Mouse (Mus musculus): Measurements from ENCODE around the gene Snrpd3.
"Not testable (repeated sequence)": the region's sequence is repeated elsewhere in the genome, so short reads cannot be mapped to it uniquely, and the experiment has no call there.

Snrpd3 gene

GRCm38 (mm10) chr10:75517073-75517757 is at the start of gene Snrpd3:
TSS of gene Snrpd3 (plus strand) at chr10:75517551.
- DNase-seq (ENCODE audit: low read depth, low spot score): peak; percentile 98

DNA sequence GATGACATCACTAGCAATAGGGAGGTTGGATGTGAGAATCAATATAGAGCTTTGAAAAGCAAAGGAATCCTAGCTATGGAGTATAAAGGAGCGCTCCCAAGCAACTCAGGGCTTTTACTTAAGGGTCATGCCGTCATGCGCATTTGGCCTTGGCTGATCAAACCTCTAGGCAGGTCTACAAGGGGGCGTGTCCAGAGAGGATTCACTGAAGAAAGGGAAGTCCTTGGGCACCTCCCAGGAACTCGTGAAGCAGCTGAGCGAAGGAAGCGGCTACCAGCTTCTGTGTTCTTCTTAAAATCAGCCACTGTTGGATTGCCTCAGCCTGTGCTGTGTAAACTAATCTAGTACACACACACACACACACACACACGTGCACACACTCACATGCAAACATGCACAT is 43.9 kb upstream of the Snrpd3 start:
- no peak for DNase-seq (ENCODE audit: low read depth, low spot score)

DNA sequence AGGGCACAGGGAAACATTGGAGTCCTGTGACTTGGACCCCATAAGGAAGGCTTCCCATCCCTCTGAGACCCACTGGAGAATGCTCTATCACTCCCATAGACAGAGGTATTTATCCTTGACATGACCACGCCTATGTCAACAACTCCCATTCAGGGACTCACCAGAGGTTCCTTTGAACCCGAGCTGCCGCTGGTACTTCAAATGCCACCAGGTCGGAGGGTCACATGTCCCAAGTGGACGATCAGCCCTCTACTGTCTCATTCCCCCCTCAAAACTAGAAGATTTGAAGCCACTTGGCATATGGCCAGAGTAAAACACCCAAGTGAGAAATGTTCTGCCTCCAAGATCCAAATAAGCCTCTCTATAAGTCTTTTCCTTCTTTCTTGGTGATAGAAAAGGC is 42.8 kb upstream of the Snrpd3 start:
- DNase-seq (ENCODE audit: low read depth, low spot score): no peak

DNA sequence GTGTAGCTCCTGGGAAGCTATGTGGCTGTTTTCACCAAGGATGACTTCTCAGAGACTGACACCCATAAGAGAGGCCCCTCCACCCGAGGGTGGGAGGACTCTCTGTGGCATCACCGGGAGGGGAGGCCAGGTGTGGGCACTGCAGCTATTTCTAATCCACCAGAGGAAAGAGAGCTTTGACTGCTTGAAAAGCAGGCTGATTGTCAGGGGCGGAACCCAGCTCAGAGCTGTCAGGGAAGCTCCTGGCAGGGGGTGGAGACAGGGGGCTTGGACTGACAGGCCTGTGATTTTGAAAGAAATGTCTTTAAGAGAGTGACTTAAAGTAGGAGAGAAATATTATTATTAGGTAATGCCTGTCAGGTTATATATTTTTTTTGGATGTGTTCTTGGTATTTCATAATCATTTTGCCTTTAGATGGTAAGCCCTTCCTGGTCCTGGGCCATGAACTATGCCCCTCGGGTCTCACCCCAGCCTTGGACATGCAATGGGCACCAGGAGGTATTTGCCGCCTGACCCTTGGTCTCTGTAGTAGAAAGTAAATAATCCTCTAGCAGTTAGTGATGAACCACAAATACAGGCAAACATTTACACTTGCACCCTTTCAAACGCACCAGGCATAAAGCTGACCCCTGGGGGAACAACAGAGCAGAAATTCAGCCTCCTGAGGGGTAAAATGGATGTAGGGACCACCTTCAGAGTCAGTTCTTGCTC is 42.1 kb upstream of the Snrpd3 start:
- DNase-seq (ENCODE audit: low read depth, low spot score): not testable (repeated sequence)

DNA sequence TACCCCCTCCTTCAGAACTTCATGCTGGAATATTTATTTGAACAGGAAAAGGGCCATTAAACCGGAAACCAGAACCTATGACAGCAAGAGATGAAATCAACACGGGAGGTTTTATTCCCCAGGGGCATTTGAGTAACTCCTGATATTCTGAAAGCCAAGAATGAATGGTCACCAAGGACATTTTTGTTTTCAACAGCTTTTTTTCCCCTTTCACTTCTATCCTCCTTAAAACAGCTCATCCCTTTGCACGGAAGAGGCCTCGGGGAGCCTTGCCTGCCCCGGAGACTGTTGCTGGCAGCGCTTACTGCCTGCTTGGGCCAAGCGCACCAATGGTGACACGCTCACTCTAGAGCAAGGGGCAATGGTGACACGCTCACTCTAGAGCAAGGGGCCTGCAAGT is 40.3 kb upstream of the Snrpd3 start:
- no peak for DNase-seq (ENCODE audit: low read depth, low spot score)

- no peak for DNase-seq (ENCODE audit: low read depth, low spot score)
Observed at GRCm38 (mm10) chr10:75479955-75480354, 37.4 kb upstream of the Snrpd3 start.

DNA sequence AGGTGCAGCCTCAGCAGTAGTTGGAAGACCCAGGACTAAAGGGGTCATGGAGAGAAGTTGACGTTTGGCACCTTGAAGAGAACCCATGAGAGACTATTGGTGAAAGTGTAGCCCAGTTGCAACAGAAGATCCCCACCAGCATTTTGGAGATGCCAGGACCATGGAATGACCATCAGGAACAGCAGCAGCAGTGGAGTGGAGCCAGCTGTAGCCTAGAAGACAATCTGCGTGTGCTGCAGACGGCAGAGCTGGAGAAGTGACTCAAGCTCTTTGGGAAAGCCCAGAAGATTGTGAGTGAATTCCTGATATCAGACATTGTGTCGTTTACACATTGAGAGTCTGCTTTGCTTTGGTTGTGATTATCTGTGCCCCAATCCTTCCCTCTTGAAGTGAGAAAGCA is 35.6 kb upstream of the Snrpd3 start:
- no peak for DNase-seq (ENCODE audit: low read depth, low spot score)

- no peak for DNase-seq (ENCODE audit: low read depth, low spot score)
Observed at GRCm38 (mm10) chr10:75482271-75482670, 35.1 kb upstream of the Snrpd3 start.

DNA sequence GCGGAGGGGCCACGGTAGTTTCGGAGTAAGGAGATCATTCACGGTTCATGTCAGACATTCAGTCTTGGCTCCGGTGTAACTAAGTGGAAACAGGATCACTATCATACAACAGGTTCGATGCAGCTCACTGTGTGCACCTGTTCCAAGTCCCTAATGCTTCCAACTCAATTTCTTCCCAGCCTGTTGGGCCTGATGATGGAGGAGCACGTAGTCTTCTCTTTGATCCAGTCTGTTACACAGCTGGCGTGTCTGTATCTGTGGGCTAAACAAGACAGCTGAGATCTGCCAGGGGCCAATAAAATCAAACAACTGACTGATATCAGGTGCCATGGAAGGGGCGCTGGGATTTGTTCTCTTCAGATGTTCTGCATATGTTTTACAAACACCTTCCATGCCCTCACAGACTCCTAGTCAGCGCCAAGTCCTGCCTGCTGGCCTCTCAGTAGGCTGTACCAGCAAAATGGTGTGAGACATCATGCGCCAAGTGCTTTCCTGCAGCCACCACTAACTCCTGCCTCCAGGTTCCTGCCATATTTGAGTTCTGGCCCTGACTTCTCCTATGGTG is 34.4 kb upstream of the Snrpd3 start:
- DNase-seq (ENCODE audit: low read depth, low spot score): no peak

GRCm38 (mm10) chr10:75484066-75484465 is 33.3 kb upstream of the Snrpd3 start:
- no peak for DNase-seq (ENCODE audit: low read depth, low spot score)

DNA sequence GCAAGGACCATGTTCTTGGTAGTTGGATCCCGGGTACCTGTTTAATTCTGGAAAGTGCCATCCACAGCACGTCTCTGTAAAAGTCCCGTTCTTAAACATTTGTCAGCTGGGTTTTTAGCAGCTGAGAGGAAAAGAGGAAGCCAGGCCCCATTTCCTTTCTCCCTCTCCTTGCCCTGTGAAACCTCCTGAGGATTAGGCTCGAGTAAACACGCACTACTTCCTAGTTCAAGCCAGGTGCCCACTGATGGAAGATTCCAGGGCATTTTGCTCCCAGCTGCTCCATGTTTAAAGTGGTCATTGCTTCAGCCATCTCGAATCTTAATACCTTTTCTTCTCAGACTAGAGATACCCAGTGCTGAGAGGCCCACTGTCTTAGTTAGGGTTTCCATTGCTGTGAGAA is 32.6 kb upstream of the Snrpd3 start:
- no peak for DNase-seq (ENCODE audit: low read depth, low spot score)

- DNase-seq (ENCODE audit: low read depth, low spot score): peak; percentile 73
Observed at GRCm38 (mm10) chr10:75486086-75486979, 31.0 kb upstream of the Snrpd3 start.

DNA sequence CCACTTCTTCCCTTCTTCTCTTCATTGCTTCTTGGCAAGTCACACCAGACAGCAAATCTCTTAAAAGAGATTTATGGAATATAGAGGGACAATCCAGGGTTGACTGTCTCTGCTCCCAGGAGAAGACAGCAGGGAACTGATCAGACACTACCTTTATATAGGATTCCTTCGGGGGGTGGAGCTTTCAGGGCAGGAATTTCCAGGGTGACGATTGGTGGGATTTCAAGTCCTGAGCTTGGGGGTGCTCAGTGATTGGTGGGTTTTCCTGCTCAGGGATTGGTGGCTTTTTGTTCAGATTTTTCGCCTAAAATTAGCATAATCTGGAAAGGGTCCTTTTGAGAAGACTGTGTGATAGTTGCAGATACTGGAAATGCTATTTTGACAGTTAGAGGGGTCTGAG is 30.2 kb upstream of the Snrpd3 start:
- DNase-seq (ENCODE audit: low read depth, low spot score): no peak

- DNase-seq (ENCODE audit: low read depth, low spot score): no peak
Observed at GRCm38 (mm10) chr10:75489522-75489921, 27.8 kb upstream of the Snrpd3 start.

DNA sequence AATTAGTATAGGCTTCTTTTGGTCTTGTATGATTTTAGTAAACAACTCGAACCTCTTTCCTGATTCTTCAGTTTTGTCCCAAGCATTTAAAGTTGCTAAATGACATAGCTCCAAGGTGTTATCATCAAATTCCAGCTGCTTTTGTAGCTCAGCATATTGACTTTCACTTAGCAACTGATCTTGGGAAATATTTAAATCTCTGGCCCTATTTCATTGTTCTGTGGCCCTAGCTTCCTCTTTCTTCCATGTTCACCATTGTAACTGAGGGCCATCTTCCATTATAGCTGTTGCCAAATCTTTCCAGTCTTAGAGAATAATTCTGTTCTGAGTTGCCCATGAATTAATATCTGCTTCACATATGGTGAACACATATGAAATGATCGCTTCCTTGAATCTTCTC is 26.6 kb upstream of the Snrpd3 start:
- no peak for DNase-seq (ENCODE audit: low read depth, low spot score)

GRCm38 (mm10) chr10:75491234-75491935 is 26.0 kb upstream of the Snrpd3 start:
- DNase-seq (ENCODE audit: low read depth, low spot score): no peak

DNA sequence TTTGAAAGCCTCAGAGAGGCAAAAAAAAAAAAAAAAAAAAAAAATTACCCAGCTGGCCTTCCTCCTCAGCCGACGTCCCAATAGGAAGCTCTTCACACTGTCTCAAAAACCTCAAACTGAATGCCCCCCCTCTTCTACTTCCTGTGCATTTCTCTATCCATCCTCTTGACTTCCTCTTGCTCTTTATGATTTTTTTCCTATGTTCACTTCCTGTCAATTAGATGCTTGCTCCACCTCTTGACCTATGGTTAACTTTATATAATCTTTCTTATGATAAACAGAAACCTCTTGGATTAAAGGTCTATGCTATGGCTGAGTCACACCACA is 25.5 kb upstream of the Snrpd3 start:
- peak; percentile 65 for DNase-seq (ENCODE audit: low read depth, low spot score)

- no peak for DNase-seq (ENCODE audit: low read depth, low spot score)
Observed at GRCm38 (mm10) chr10:75495304-75495703, 22.0 kb upstream of the Snrpd3 start.

DNA sequence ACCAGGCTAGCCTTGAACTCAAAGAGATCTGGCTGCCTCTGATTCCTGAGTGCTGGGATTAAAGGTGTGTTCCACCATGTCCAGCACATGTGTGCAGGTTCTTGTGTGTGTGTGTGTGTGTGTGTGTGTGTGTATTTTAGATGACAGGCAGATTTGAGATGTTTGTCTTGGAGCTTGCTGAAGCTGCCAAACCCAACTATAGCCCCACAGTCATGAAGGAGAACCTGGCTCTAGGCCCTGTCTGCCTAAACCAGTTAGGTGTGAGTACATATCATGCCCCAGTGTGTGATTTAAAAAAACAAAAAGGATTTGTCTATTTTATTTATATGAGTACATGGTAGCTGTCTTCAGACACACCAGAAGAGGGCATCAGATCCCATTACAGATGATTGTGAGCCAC is 21.4 kb upstream of the Snrpd3 start:
- DNase-seq (ENCODE audit: low read depth, low spot score): no peak

DNA sequence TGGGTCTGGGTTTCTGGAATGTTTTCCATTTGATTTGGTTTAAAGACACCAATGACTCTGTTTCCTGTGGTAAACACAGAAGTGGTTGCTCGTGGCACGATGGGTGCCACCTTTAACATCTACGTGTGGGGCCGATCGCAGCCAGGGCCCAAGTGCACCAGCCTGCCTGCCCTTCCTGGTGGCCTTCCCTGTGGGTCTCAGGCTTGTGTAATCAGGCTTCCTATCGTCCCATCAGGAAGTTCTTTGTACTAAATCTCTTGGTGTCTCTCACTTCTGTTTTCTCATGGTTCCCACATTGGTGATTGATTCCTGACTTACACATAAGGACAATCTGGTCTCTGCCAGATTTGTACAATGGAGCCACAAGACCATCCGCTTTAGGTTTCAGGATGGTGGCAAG is 18.1 kb upstream of the Snrpd3 start:
- not testable (repeated sequence) for DNase-seq (ENCODE audit: low read depth, low spot score)

- no peak for DNase-seq (ENCODE audit: low read depth, low spot score)
Observed at GRCm38 (mm10) chr10:75499791-75500190, 17.6 kb upstream of the Snrpd3 start.

DNA sequence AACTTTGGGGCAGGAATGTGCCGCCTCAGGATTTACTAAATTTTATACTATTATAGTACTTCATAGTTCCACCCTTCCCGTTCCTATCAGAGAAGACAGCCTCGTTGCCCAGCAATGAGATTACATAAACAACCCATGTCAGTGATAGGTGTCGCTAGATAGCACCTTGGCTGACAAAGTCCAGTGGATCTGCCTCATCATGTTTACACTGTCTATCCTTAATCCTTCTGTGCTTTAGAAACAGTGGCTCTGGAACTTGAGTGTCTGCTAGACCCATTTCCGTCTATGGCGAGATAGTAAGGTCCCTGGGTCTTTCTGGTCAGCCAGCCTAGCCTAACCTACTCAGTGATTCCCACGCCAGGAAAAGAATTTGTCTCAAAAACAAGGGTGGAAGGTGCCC is 17.0 kb upstream of the Snrpd3 start:
- no peak for DNase-seq (ENCODE audit: low read depth, low spot score)

Data from CD4-positive helper T cell, adult 2 months (primary cell).